8 mouse cellular contexts compared by ENCODE assay signal in genomic region chr1:52951146-52951868, GRCm38 (mm10).
DNase-seq lines count a peak whose midpoint lies in the region; ATAC-seq and TF ChIP-seq lines count a peak whose summit lies in the region.

No protein-coding gene starts in this region.

- H3K27ac ChIP-seq in hindbrain, embryonic 15.5 days (replicated peaks): no peak overlapping the region
- no peak overlapping the region for H3K27ac ChIP-seq in hindbrain, embryonic 12.5 days
- H3K27ac ChIP-seq in ES-Bruce4 (ENCODE audit: insufficient read depth, low read length): peak overlapping the region; percentile 33

- no peak for ATAC-seq in hindbrain, embryonic 15.5 days (ENCODE audit: low FRiP score, low read depth)
- no peak for ATAC-seq in hindbrain, embryonic 12.5 days (ENCODE audit: low FRiP score)
- peak; percentile 62 for ATAC-seq in common myeloid progenitor, adult 5-6 weeks (replicated peaks; ENCODE audit: low read depth, poor library complexity, severe bottlenecking)
- peak; percentile 40 for ATAC-seq in megakaryocyte, adult 5-6 weeks (ENCODE audit: poor library complexity, severe bottlenecking)
- ATAC-seq in inflammation-experienced regulatory T-cells, adult 6 months: no peak

- no peaks in the 10 kb centered on the region for H3K9me3 ChIP-seq in hindbrain, embryonic 15.5 days
- no peaks in the 10 kb centered on the region for H3K9me3 ChIP-seq in hindbrain, embryonic 12.5 days (replicated peaks)
- peaks cover 28% of the 10 kb centered on the region for H3K9me3 ChIP-seq in ES-Bruce4 (replicated peaks; ENCODE audit: control insufficient read depth, insufficient read depth, low read length, poor library complexity, severe bottlenecking)

- peak overlapping the region; percentile 99 for H3K4me2 ChIP-seq in hindbrain, embryonic 15.5 days
- no peak overlapping the region for H3K4me2 ChIP-seq in hindbrain, embryonic 12.5 days (replicated peaks)

- no peak for TF ChIP-seq CTCF in ES-Bruce4 (IDR thresholded peaks at IDR 0.05; ENCODE audit: low read depth, low read length)

- peaks cover 13% of the 10 kb centered on the region for H3K4me1 ChIP-seq in hindbrain, embryonic 15.5 days (replicated peaks)
- H3K4me1 ChIP-seq in hindbrain, embryonic 12.5 days: peaks cover 22% of the 10 kb centered on the region
- peaks cover 3% of the 10 kb centered on the region for H3K4me1 ChIP-seq in ES-Bruce4 (ENCODE audit: control insufficient read depth, insufficient read depth, low read length)

- TF ChIP-seq POLR2A in ES-Bruce4 (IDR thresholded peaks at IDR 0.05; ENCODE audit: insufficient read depth, low read length): no peak

- no peaks in the 10 kb centered on the region for H3K27me3 ChIP-seq in hindbrain, embryonic 15.5 days
- no peaks in the 10 kb centered on the region; the same call in 1 of the 2 replicates for H3K27me3 ChIP-seq in hindbrain, embryonic 12.5 days
- no peaks in the 10 kb centered on the region for H3K27me3 ChIP-seq in ES-Bruce4 (ENCODE audit: control insufficient read depth, insufficient read depth, low read length, poor library complexity, severe bottlenecking)

- no peaks in the 10 kb centered on the region for H3K36me3 ChIP-seq in hindbrain, embryonic 15.5 days
- H3K36me3 ChIP-seq in hindbrain, embryonic 12.5 days: no peaks in the 10 kb centered on the region
- peaks cover 32% of the 10 kb centered on the region for H3K36me3 ChIP-seq in ES-Bruce4 (ENCODE audit: control insufficient read depth, insufficient read depth, low read length, poor library complexity, severe bottlenecking)

- H3K4me3 ChIP-seq in hindbrain, embryonic 15.5 days: no peak overlapping the region
- H3K4me3 ChIP-seq in hindbrain, embryonic 12.5 days: no peak overlapping the region
- H3K4me3 ChIP-seq in ES-Bruce4 (ENCODE audit: low read depth, low read length): peak overlapping the region; percentile 53

- 59% methylated on average over 5 of the region's 5 CpGs for WGBS in hindbrain, embryonic 15.5 days
- 55% methylated on average over 5 of the region's 5 CpGs for WGBS in hindbrain, embryonic 12.5 days

- DNase-seq in frontal cortex, postnatal 14 days (ENCODE audit: low spot score in 2 of 2): no peak
- DNase-seq in c-Kit-positive CD71-positive TER-119-positive erythroid progenitor cells, embryonic 14.5 days (ENCODE audit: low spot score): no peak

- H3K9ac ChIP-seq in hindbrain, embryonic 15.5 days: no peak overlapping the region
- no peak overlapping the region for H3K9ac ChIP-seq in hindbrain, embryonic 12.5 days
- peak overlapping the region; percentile 94 for H3K9ac ChIP-seq in ES-Bruce4 (ENCODE audit: low read depth, poor library complexity, severe bottlenecking)

- TF ChIP-seq EP300 in ES-Bruce4 (IDR thresholded peaks at IDR 0.05; ENCODE audit: insufficient read depth, low read depth, low read length): no peak

Comparison
In these comparisons a context has a peak if more than half of its experiments do, and no peak if none do; other contexts are left out.
1. ATAC-seq: peak in common myeloid progenitor, adult 5-6 weeks (single experiment) and megakaryocyte, adult 5-6 weeks (single experiment); none in hindbrain, embryonic 15.5 days (single experiment), hindbrain, embryonic 12.5 days (single experiment) and inflammation-experienced regulatory T-cells, adult 6 months (single experiment).